Mouse (Mus musculus) stomach, embryonic 16.5 days (tissue): ENCODE measurements at regions not wholly inside any gene's neighbourhood (a gene's known extent, or its start where the extent isn't known, plus 50 kb on each side); places are given as distances from the start of the nearest gene placed in this dataset.

Experiments used
- ATAC-seq: fragments of 200-750 bp; cut with Nextera tagmentation; 2 replicates; pipeline ENCODE4 v1.8.0; 2017; ENCODE audit warnings: moderate number of reproducible peaks, moderate TSS enrichment; ENCODE audit not compliant: insufficient read depth, low FRiP score
- H3K27ac ChIP-seq: fragments of 300-500 bp; sonication (generic); 2 replicates; pipeline ENCODE4 v1.5.1; 2014; ENCODE audit warnings: low read length
- H3K27me3 ChIP-seq: fragments of 300-500 bp; sonication (generic); 2 replicates; pipeline ENCODE4 v1.6.1; 2014; ENCODE audit warnings: low read length, control low read depth, mixed read lengths; ENCODE audit not compliant: control insufficient read depth, insufficient read depth
- H3K36me3 ChIP-seq: fragments of 300-500 bp; sonication (generic); 2 replicates; pipeline ENCODE4 v1.6.1; 2014; ENCODE audit warnings: low read length; ENCODE audit not compliant: control insufficient read depth, insufficient read depth
- H3K4me1 ChIP-seq: fragments of 300-500 bp; sonication (generic); 2 replicates; pipeline ENCODE4 v1.6.1; 2014; ENCODE audit warnings: low read length, control low read depth, mixed read lengths; ENCODE audit not compliant: control insufficient read depth, insufficient read depth
- H3K4me2 ChIP-seq: fragments of 300-500 bp; sonication (generic); 2 replicates; pipeline ENCODE4 v1.6.1; 2014; ENCODE audit warnings: low read depth, low read length, mixed read lengths
- H3K4me3 ChIP-seq: fragments of 300-500 bp; sonication (generic); replicated peaks from 2 replicates; pipeline ENCODE4 v1.5.1; 2014; ENCODE audit warnings: mild to moderate bottlenecking, low read length
- H3K9ac ChIP-seq: fragments of 300-500 bp; sonication (generic); 2 replicates; pipeline ENCODE4 v1.6.1; 2014; ENCODE audit warnings: low read length
- H3K9me3 ChIP-seq: fragments of 300-500 bp; sonication (generic); replicated peaks from 2 replicates; pipeline ENCODE4 v1.6.1; 2016; ENCODE audit warnings: low read length, control low read depth; ENCODE audit not compliant: control insufficient read depth
- WGBS: fragments of 180-500 bp; shearing (Covaris S2); extraction: QIAGEN DNeasy Blood & Tissue Kit; methylation state at CpG from one replicate; pipeline ENCODE4 v1.1.7; 2014; 5-methylcytosine and 5-hydroxymethylcytosine counted together

GRCm38 (mm10) chr12:106572956-106573355, 562.9 kb downstream of the Vrk1 start:
- ATAC-seq, result no peak
- 84% methylated on average over 5 of the region's 5 CpGs for WGBS
- Histone ChIP-seq H3K27ac (no peak overlapping the region), H3K4me2 (no peak overlapping the region), H3K4me1 (no peaks in the 10 kb centered on the region), H3K27me3 (no peaks in the 10 kb centered on the region), H3K4me3 (no peak overlapping the region), H3K9ac (no peak overlapping the region), H3K36me3 (no peaks in the 10 kb centered on the region), H3K9me3 (no peaks in the 10 kb centered on the region)

- WGBS, result 48% methylated on average over 9 of the region's 9 CpGs
- ATAC-seq, result no peak
Observed at GRCm38 (mm10) chr12:106582760-106583159, 572.7 kb downstream of the Vrk1 start.

GRCm38 (mm10) chr12:106585626-106586025, 575.6 kb downstream of the Vrk1 start:
- Histone ChIP-seq H3K9me3 (no peaks in the 10 kb centered on the region), H3K4me3 (no peak overlapping the region), H3K27me3 (no peaks in the 10 kb centered on the region), H3K9ac (no peak overlapping the region), H3K36me3 (no peaks in the 10 kb centered on the region), H3K4me2 (no peak overlapping the region), H3K4me1 (no peaks in the 10 kb centered on the region), H3K27ac (no peak overlapping the region)
- WGBS, result 83% methylated on average over 5 of the region's 5 CpGs
- ATAC-seq, result no peak

More at GRCm38 (mm10) chr12:106582760-106583159, 572.7 kb downstream of the Vrk1 start:
- Histone ChIP-seq H3K36me3 (no peaks in the 10 kb centered on the region), H3K4me2 (no peak overlapping the region), H3K27me3 (no peaks in the 10 kb centered on the region), H3K4me3 (no peak overlapping the region), H3K27ac (no peak overlapping the region), H3K9me3 (no peaks in the 10 kb centered on the region), H3K9ac (no peak overlapping the region), H3K4me1 (no peaks in the 10 kb centered on the region)

GRCm38 (mm10) chr12:106592686-106593085, 582.7 kb downstream of the Vrk1 start:
- no peaks in the 10 kb centered on the region for H3K9me3 ChIP-seq
- ATAC-seq, result no peak
- H3K4me1 ChIP-seq, result no peaks in the 10 kb centered on the region
- H3K27ac ChIP-seq, result no peak overlapping the region
- no peak overlapping the region for H3K4me3 ChIP-seq
- H3K9ac ChIP-seq, result no peak overlapping the region
- H3K36me3 ChIP-seq, result no peaks in the 10 kb centered on the region
- 88% methylated on average over 9 of the region's 9 CpGs for WGBS
- H3K4me2 ChIP-seq, result no peak overlapping the region
- no peaks in the 10 kb centered on the region for H3K27me3 ChIP-seq

GRCm38 (mm10) chr12:106597636-106598035, 587.6 kb downstream of the Vrk1 start:
- WGBS, result 6% methylated on average over 12 of the region's 12 CpGs
- Histone ChIP-seq H3K27me3 (no peaks in the 10 kb centered on the region), H3K9me3 (no peaks in the 10 kb centered on the region)

GRCm38 (mm10) chr12:106607240-106607639, 597.2 kb downstream of the Vrk1 start:
- H3K9me3 ChIP-seq, result no peaks in the 10 kb centered on the region
- H3K36me3 ChIP-seq, result no peaks in the 10 kb centered on the region
- H3K9ac ChIP-seq, result no peak overlapping the region
- no peak for ATAC-seq
- no peaks in the 10 kb centered on the region for H3K4me1 ChIP-seq
- H3K4me3 ChIP-seq, result no peak overlapping the region
- no peak overlapping the region for H3K4me2 ChIP-seq
- H3K27me3 ChIP-seq, result no peaks in the 10 kb centered on the region
- no peak overlapping the region for H3K27ac ChIP-seq

More at GRCm38 (mm10) chr12:106597636-106598035, 587.6 kb downstream of the Vrk1 start:
- H3K36me3 ChIP-seq, result no peaks in the 10 kb centered on the region
- no peak for ATAC-seq
- no peak overlapping the region for H3K9ac ChIP-seq
- H3K27ac ChIP-seq, result no peak overlapping the region
- no peak overlapping the region for H3K4me3 ChIP-seq
- no peak overlapping the region for H3K4me2 ChIP-seq
- no peaks in the 10 kb centered on the region for H3K4me1 ChIP-seq

- H3K36me3 ChIP-seq, result no peaks in the 10 kb centered on the region
- no peaks in the 10 kb centered on the region for H3K4me1 ChIP-seq
- no peaks in the 10 kb centered on the region for H3K27me3 ChIP-seq
- no peak overlapping the region for H3K27ac ChIP-seq
- no peak overlapping the region for H3K9ac ChIP-seq
- 69% methylated on average over 11 of the region's 11 CpGs for WGBS
- no peaks in the 10 kb centered on the region for H3K9me3 ChIP-seq
- no peak for ATAC-seq
- no peak overlapping the region for H3K4me3 ChIP-seq
- H3K4me2 ChIP-seq, result no peak overlapping the region
Observed at GRCm38 (mm10) chr12:106607655-106608337, 597.8 kb downstream of the Vrk1 start.

- Histone ChIP-seq H3K27me3 (no peaks in the 10 kb centered on the region), H3K9me3 (no peaks in the 10 kb centered on the region), H3K4me2 (no peak overlapping the region), H3K36me3 (no peaks in the 10 kb centered on the region), H3K4me3 (no peak overlapping the region), H3K4me1 (no peaks in the 10 kb centered on the region), H3K9ac (no peak overlapping the region), H3K27ac (no peak overlapping the region)
- WGBS, result 87% methylated on average over 6 of the region's 6 CpGs
- ATAC-seq, result no peak
Observed at GRCm38 (mm10) chr12:106618684-106619083, 608.7 kb downstream of the Vrk1 start.

- ATAC-seq, result no peak
- Histone ChIP-seq H3K4me1 (no peaks in the 10 kb centered on the region), H3K27ac (no peak overlapping the region), H3K9ac (no peak overlapping the region), H3K27me3 (no peaks in the 10 kb centered on the region), H3K4me2 (no peak overlapping the region), H3K9me3 (no peaks in the 10 kb centered on the region), H3K36me3 (no peaks in the 10 kb centered on the region), H3K4me3 (no peak overlapping the region)
- WGBS, result 56% methylated on average over 15 of the region's 15 CpGs
Observed at GRCm38 (mm10) chr12:106626786-106627185, 616.8 kb downstream of the Vrk1 start.
